Mouse (Mus musculus): ENCODE results near the gene Il1r2. TPM values are rescaled to one million over a fixed set of nuclear protein-coding genes. Genes with fewer than 3 reads are reported as not detected.
A peak's percentile ranks its signal among the peaks of the same experiment; 100 is the strongest.

The Il1r2 gene
- polyA plus RNA-seq, 1 experiment from 2014 or later: 0.54 TPM

GRCm38 (mm10) chr1:40128481-40128880, 54.6 kb downstream of the Il1r2 start:
- no peak overlapping the region for H3K9ac ChIP-seq (ENCODE audit: low read depth, low read length)
- H3K9me3 ChIP-seq (ENCODE audit: control insufficient read depth, low read length): no peaks in the 10 kb centered on the region
- 81% methylated on average over 4 of the region's 4 CpGs for WGBS
- DNase-seq (ENCODE audit: low spot score) (no peak), ATAC-seq (ENCODE audit: low read depth) (no peak)
- H3K27me3 ChIP-seq (replicated peaks; ENCODE audit: control insufficient read depth, insufficient read depth, low read length): no peaks in the 10 kb centered on the region
- H3K27ac ChIP-seq (replicated peaks; ENCODE audit: low read depth, low read length): no peak overlapping the region
- H3K36me3 ChIP-seq (ENCODE audit: control insufficient read depth, insufficient read depth, low read length): no peaks in the 10 kb centered on the region
- H3K4me3 ChIP-seq (ENCODE audit: low read depth, low read length): no peak overlapping the region
- no peaks in the 10 kb centered on the region for H3K4me1 ChIP-seq (ENCODE audit: control insufficient read depth, insufficient read depth, low read length)
- H3K4me2 ChIP-seq (ENCODE audit: low read depth, low read length): no peak overlapping the region

DNA sequence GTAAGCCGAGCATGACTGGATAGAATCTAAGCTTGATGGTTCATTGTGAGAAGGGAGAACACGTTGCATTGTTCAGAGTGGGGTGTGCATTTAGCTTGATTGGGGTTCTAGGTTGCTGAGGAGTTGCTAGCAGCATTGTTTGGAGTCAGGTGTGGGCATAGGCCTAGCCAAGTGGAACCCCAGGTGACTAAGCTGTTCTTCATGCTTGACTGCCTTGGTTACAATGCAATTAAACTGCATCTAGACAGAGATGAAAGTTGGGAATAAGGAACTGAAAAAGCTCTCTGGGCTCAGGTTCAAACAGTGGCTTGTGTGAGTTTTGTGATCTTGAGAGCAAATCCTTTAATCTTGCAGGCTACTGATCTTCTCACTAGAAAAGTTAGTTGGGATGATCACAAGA, 55.4 kb downstream of the Il1r2 start:
- DNase-seq (ENCODE audit: low spot score) (no peak), ATAC-seq (ENCODE audit: low read depth) (no peak)
- H3K9me3 ChIP-seq (ENCODE audit: control insufficient read depth, low read length): no peaks in the 10 kb centered on the region
- no peaks in the 10 kb centered on the region for H3K36me3 ChIP-seq (ENCODE audit: control insufficient read depth, insufficient read depth, low read length)
- no peak overlapping the region for H3K9ac ChIP-seq (ENCODE audit: low read depth, low read length)
- no peaks in the 10 kb centered on the region for H3K4me1 ChIP-seq (ENCODE audit: control insufficient read depth, insufficient read depth, low read length)
- 66% methylated on average over 2 of the region's 2 CpGs for WGBS
- no peak overlapping the region for H3K27ac ChIP-seq (replicated peaks; ENCODE audit: low read depth, low read length)
- no peak overlapping the region for H3K4me3 ChIP-seq (ENCODE audit: low read depth, low read length)
- no peaks in the 10 kb centered on the region for H3K27me3 ChIP-seq (replicated peaks; ENCODE audit: control insufficient read depth, insufficient read depth, low read length)
- no peak overlapping the region for H3K4me2 ChIP-seq (ENCODE audit: low read depth, low read length)

DNA sequence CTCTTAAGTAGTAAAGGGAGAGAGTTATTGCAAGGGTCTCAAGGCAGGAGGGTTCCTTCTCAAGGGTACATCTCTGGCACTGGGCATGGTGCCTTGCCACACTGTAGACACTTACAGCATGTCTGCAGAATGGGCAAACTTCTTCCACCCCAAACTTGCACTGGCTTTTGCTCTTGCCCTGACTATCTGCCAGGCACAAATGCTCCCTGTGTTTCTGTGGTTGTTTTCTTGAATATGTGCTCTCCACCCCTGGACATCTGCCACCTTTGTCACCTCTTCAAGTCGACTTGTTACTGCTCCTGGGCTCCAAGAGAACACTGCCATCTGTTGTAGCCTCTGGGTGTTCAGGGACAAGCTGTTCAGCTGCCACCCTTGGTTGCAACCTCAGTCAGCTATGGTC, 57.8 kb downstream of the Il1r2 start:
- 33% methylated on average over 1 of the region's 1 CpGs for WGBS
- no peak for DNase-seq (ENCODE audit: low spot score)

GRCm38 (mm10) chr1:40132721-40133120, 58.8 kb downstream of the Il1r2 start:
- Histone ChIP-seq H3K4me2 (ENCODE audit: low read depth, low read length) (no peak overlapping the region), H3K9ac (ENCODE audit: low read depth, low read length) (no peak overlapping the region), H3K4me3 (ENCODE audit: low read depth, low read length) (no peak overlapping the region), H3K36me3 (ENCODE audit: control insufficient read depth, insufficient read depth, low read length) (no peaks in the 10 kb centered on the region), H3K27ac (replicated peaks; ENCODE audit: low read depth, low read length) (no peak overlapping the region), H3K27me3 (replicated peaks; ENCODE audit: control insufficient read depth, insufficient read depth, low read length) (no peaks in the 10 kb centered on the region), H3K9me3 (ENCODE audit: control insufficient read depth, low read length) (no peaks in the 10 kb centered on the region), H3K4me1 (ENCODE audit: control insufficient read depth, insufficient read depth, low read length) (no peaks in the 10 kb centered on the region)
- no peak for DNase-seq (ENCODE audit: low spot score)
- 86% methylated on average over 4 of the region's 4 CpGs for WGBS
- no peak for ATAC-seq (ENCODE audit: low read depth)

More for the DNA sequence above, 57.8 kb downstream of the Il1r2 start:
- Histone ChIP-seq H3K9me3 (ENCODE audit: control insufficient read depth, low read length) (no peaks in the 10 kb centered on the region), H3K4me1 (ENCODE audit: control insufficient read depth, insufficient read depth, low read length) (no peaks in the 10 kb centered on the region), H3K27ac (replicated peaks; ENCODE audit: low read depth, low read length) (no peak overlapping the region), H3K4me2 (ENCODE audit: low read depth, low read length) (no peak overlapping the region), H3K4me3 (ENCODE audit: low read depth, low read length) (no peak overlapping the region), H3K9ac (ENCODE audit: low read depth, low read length) (no peak overlapping the region), H3K36me3 (ENCODE audit: control insufficient read depth, insufficient read depth, low read length) (no peaks in the 10 kb centered on the region), H3K27me3 (replicated peaks; ENCODE audit: control insufficient read depth, insufficient read depth, low read length) (no peaks in the 10 kb centered on the region)
- no peak for ATAC-seq (ENCODE audit: low read depth)

GRCm38 (mm10) chr1:40133567-40133966, 59.7 kb downstream of the Il1r2 start:
- Histone ChIP-seq H3K9ac (ENCODE audit: low read depth, low read length) (no peak overlapping the region), H3K9me3 (ENCODE audit: control insufficient read depth, low read length) (no peaks in the 10 kb centered on the region), H3K4me3 (ENCODE audit: low read depth, low read length) (no peak overlapping the region), H3K4me2 (ENCODE audit: low read depth, low read length) (no peak overlapping the region), H3K27ac (replicated peaks; ENCODE audit: low read depth, low read length) (no peak overlapping the region), H3K27me3 (replicated peaks; ENCODE audit: control insufficient read depth, insufficient read depth, low read length) (no peaks in the 10 kb centered on the region), H3K4me1 (ENCODE audit: control insufficient read depth, insufficient read depth, low read length) (no peaks in the 10 kb centered on the region), H3K36me3 (ENCODE audit: control insufficient read depth, insufficient read depth, low read length) (no peaks in the 10 kb centered on the region)
- no peak for DNase-seq (ENCODE audit: low spot score)
- WGBS: 67% methylated on average over 3 of the region's 3 CpGs
- no peak for ATAC-seq (ENCODE audit: low read depth)

DNA sequence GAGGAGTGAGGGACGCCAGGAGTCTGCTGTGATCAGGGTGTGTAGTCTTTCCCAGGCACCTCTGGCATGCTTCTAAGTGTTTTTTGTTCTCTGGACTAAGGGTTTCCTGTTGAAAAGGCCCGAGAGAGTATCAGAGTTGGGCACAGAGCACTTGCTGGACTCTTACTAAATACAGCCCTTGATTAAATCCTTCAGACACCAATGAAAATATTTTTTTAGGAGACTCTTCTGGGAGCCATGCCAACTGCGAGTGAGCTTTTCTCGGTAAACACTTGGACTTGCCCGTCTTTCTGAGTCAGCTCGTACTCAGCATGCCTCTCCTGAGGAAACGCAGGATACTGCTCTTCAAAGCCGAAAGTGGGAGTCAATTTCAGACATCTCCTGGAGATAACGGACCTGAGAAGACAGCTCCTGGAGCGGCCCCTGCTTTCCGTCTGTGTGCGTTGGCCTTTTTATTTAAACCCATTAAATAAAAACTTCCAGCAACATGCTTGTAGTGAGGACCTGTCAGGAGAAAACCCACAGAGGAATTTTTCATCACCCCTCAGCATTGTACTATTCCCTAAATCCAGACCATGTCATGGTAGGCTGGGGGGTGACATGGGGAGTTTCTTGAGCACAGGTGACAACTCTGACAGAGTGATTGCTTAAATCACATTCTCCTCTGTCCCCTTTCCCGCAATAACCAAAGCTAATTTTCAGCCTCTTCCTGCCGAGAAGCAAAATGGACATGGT, 66.1 kb downstream of the Il1r2 start:
- peak overlapping the region; percentile 21; the same call in 1 of the 2 replicates for H3K4me2 ChIP-seq (ENCODE audit: low read depth, low read length)
- ATAC-seq (ENCODE audit: low read depth) (peak; percentile 65; the same call in 1 of the 2 replicates), DNase-seq (ENCODE audit: low spot score) (peak; percentile 91)
- no peaks in the 10 kb centered on the region for H3K9me3 ChIP-seq (ENCODE audit: control insufficient read depth, low read length)
- no peak overlapping the region for H3K9ac ChIP-seq (ENCODE audit: low read depth, low read length)
- 38% methylated on average over 14 of the region's 14 CpGs for WGBS
- H3K4me1 ChIP-seq (ENCODE audit: control insufficient read depth, insufficient read depth, low read length): peaks cover 3% of the 10 kb centered on the region
- no peaks in the 10 kb centered on the region for H3K27me3 ChIP-seq (replicated peaks; ENCODE audit: control insufficient read depth, insufficient read depth, low read length)
- no peak overlapping the region for H3K4me3 ChIP-seq (ENCODE audit: low read depth, low read length)
- H3K27ac ChIP-seq (replicated peaks; ENCODE audit: low read depth, low read length): peak overlapping the region; percentile 40; the same call in 1 of the 2 replicates
- H3K36me3 ChIP-seq (ENCODE audit: control insufficient read depth, insufficient read depth, low read length): no peaks in the 10 kb centered on the region

DNA sequence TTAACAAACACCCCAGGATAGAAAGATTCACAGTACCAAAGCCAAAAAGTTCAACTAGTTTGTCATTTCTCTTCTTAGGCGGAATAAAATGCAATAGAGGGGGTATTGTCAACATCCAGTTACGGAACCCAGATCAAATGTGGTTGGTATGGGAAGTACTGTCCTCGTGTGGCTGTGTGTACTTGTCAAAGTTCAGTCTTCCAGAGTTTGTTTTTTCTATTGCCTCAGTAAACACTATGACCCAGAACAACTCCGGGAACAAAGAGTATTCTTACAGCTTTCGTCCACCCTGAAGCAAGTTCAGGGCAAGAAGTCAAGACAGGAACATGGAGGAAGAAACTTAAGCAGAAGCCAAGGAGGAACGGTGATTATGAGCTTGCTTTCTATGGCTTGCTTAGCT, 82.2 kb downstream of the Il1r2 start:
- 83% methylated on average over 6 of the region's 6 CpGs for WGBS

DNA sequence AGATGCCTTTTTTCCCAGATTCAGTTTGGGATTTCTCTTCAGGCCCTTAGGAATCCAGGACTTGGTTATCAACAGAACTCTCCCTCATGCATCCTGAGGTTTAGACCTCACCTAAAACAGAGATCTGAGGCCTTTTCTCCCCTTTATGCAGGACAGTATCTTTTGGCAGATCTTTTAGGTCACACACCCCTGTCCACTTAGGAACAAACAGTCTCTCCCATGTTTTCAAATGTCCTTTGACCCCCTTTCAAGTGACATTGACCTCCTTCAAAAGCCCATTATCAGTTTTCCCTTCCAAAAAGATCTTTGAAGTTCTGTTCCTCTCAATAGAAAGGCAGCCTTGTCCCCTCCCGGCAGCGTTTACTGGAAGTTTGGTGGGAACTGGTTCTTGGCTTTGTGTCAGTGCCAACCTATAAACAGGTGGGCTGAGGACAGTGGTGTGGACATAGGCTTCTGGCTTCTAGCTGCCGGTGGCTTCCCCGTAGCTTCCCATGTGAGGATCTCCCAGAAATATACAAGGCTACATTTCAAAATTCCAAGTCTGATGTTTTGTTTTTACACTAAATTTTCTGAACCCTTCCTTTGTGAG, 89.5 kb downstream of the Il1r2 start:
- 0 out of 2 replicates have a peak, but pooled peaks cover 5% of the 10 kb centered on the region for H3K9me3 ChIP-seq (ENCODE audit: control insufficient read depth, low read length)
- H3K4me3 ChIP-seq (ENCODE audit: low read depth, low read length): no peak overlapping the region
- no peak for ATAC-seq (ENCODE audit: low read depth)
- no peaks in the 10 kb centered on the region for H3K36me3 ChIP-seq (ENCODE audit: control insufficient read depth, insufficient read depth, low read length)
- H3K9ac ChIP-seq (ENCODE audit: low read depth, low read length): no peak overlapping the region
- H3K27me3 ChIP-seq (replicated peaks; ENCODE audit: control insufficient read depth, insufficient read depth, low read length): no peaks in the 10 kb centered on the region
- no peaks in the 10 kb centered on the region for H3K4me1 ChIP-seq (ENCODE audit: control insufficient read depth, insufficient read depth, low read length)
- WGBS: 85% methylated on average over 4 of the region's 4 CpGs
- H3K4me2 ChIP-seq (ENCODE audit: low read depth, low read length): no peak overlapping the region
- H3K27ac ChIP-seq (replicated peaks; ENCODE audit: low read depth, low read length): no peak overlapping the region
- DNase-seq (ENCODE audit: low spot score): no peak

More for the DNA sequence above, 82.2 kb downstream of the Il1r2 start:
- Histone ChIP-seq H3K27me3 (replicated peaks; ENCODE audit: control insufficient read depth, insufficient read depth, low read length) (no peaks in the 10 kb centered on the region), H3K36me3 (ENCODE audit: control insufficient read depth, insufficient read depth, low read length) (no peaks in the 10 kb centered on the region), H3K9me3 (ENCODE audit: control insufficient read depth, low read length) (no peaks in the 10 kb centered on the region), H3K9ac (ENCODE audit: low read depth, low read length) (no peak overlapping the region), H3K4me2 (ENCODE audit: low read depth, low read length) (no peak overlapping the region), H3K4me1 (ENCODE audit: control insufficient read depth, insufficient read depth, low read length) (no peaks in the 10 kb centered on the region), H3K4me3 (ENCODE audit: low read depth, low read length) (no peak overlapping the region), H3K27ac (replicated peaks; ENCODE audit: low read depth, low read length) (no peak overlapping the region)
- DNase-seq (ENCODE audit: low spot score) (no peak), ATAC-seq (ENCODE audit: low read depth) (no peak)

GRCm38 (mm10) chr1:40164331-40164730, 90.5 kb downstream of the Il1r2 start:
- Histone ChIP-seq H3K4me2 (ENCODE audit: low read depth, low read length) (no peak overlapping the region), H3K4me3 (ENCODE audit: low read depth, low read length) (no peak overlapping the region), H3K9ac (ENCODE audit: low read depth, low read length) (no peak overlapping the region), H3K27ac (replicated peaks; ENCODE audit: low read depth, low read length) (no peak overlapping the region), H3K9me3 (ENCODE audit: control insufficient read depth, low read length) (0 out of 2 replicates have a peak, but pooled peaks cover 5% of the 10 kb centered on the region), H3K27me3 (replicated peaks; ENCODE audit: control insufficient read depth, insufficient read depth, low read length) (no peaks in the 10 kb centered on the region), H3K4me1 (ENCODE audit: control insufficient read depth, insufficient read depth, low read length) (no peaks in the 10 kb centered on the region), H3K36me3 (ENCODE audit: control insufficient read depth, insufficient read depth, low read length) (no peaks in the 10 kb centered on the region)
- 85% methylated on average over 4 of the region's 4 CpGs for WGBS
- no peak for DNase-seq (ENCODE audit: low spot score)
- ATAC-seq (ENCODE audit: low read depth): no peak
